Mouse (Mus musculus) urinary bladder, adult 2 months (tissue): ENCODE results near the gene Cma1. TPM values are rescaled to one million over a fixed set of nuclear protein-coding genes. Genes with fewer than 3 reads are reported as not detected.
"Not testable (repeated sequence)": the region's sequence is repeated elsewhere in the genome, so short reads cannot be mapped to it uniquely, and the experiment has no call there.

Source experiments
- DNase-seq: peaks from one replicate; pipeline ENCODE4 v3.0.0; 2022; ENCODE audit warnings: low spot score
- polyA plus RNA-seq: library from polyadenylated mRNA; depleted of rRNA; stranded (reverse); fragments of >200 nt; gene quantifications from 2 replicates; pipeline ENCODE4 v1.2.3, GENCODE M21; 2012; rRNA removed

The Cma1 gene
- polyA plus RNA-seq = 8.6 and 9.9 TPM in 2 replicates

DNA sequence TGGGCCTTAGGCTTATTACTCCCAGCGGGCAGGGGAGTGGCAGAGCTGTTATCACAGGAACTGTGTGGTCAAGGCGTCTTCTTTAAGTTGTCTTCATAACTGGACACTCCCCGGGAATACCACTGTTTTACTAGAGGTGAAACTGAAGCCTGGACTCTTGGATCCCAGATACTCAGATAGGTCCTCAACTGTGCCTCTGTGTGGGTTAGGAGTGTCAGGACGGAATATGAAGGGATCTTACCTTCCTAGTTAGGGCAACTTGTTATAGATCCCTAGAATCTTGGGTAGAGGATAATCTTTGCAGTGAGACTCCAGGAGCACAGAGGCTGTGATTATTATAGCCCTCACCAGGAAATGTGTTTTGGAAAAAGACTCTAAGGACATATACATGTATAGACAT, at the start of gene Cma1:
Gene Cma1, minus strand, starts transcription at position 101 of the 400 bp plus-strand sequence.
- no peak for DNase-seq

DNA sequence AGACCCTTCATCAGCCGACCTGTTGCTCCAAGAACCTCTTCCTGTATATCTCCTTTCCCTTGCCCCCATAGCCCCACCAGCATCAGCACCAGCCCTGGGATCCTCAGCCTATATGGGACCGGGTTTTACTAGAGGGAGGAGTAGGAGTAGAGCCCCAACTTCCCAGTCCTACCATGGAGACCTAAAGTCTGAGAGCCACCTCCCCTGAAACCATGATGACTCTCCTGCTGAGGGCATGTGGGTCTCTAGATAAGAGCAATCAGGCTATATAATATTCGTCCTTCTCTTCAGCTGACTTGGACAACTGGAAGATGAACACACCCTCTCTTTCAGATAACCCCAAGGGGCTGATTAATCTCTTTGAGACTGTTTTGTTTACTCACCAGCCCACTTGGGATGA, 43.0 kb upstream of the Cma1 start:
- DNase-seq = not testable (repeated sequence)

DNA sequence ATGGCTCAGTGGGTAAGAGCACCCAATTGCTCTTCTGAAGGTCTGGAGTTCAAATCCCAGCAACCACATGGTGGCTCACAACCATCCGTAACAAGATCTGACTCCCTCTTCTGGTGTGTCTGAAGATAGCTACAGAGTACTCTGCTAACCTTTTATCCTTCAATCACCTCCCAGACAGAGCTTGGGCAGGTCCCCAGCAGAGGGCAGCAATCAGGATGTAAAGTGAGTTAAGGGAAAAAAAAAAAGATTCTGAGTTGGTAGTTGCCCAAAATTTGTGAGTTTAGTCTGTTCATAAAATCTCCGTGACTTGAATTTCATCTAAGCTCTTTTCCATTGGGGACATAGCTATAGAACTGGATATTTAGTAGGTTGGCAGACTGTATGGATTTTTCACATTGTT, 19.4 kb upstream of the Cma1 start:
- not testable (repeated sequence) for DNase-seq

GRCm38 (mm10) chr14:55963263-55963662, 18.8 kb upstream of the Cma1 start:
- no peak for DNase-seq

GRCm38 (mm10) chr14:55950346-55951030, 6.0 kb upstream of the Cma1 start, which contains the start of gene Cma2:
Cma2 (plus strand) TSS chr14:55950980.
- DNase-seq = no peak

DNA sequence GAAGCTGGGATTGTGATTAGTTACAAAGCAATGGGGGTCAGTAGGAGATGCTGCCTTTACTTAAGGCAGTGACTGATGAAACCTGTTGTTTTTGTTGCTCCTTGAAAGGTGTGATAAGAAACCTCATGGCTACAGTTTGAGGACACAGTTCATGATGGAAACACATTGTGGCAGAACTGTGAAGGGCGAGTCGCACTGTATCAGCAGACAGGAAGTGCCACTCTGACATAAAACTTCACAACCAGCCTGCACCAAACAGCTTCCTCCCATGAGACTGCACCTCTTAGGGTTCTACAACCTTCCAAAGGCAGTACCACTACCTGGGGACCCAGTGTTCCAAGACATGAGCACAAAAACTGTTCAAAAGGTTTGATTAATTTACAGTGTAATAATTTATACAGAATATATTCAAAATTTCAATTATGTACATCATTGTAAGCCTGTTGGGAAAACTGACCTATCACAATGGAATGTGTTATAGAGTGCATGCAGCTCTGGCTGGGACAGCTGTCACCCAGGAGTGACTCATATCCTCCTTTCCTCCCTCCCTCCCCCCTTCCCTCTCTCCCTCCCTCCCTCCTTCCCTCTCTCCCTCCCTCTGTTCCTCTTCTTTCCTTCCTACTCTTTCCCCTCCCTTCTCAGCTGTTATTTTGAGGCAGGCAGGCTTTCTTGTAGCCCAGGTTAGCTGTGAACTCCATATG, 1.9 kb upstream of the Cma1 start:
- no peak for DNase-seq

DNA sequence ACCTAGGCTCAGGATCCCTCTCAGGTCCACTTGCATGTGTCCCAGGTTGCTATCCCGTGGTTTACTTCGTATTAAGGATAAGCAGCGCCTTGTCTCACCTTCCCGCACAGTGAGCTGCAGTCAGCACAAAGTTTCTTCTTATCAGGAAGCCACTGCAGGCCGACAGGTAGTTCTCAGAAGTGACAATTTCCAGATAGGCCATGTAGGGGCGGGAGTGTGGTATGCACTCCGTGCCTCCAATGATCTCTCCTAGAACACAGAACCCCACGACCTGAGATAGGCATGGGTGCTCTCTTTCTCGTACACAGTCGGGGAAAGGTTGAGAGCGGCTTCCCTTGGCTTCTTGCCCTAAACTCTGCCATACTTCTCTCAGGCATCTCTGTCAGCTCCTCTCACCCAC, 874 bp downstream of the Cma1 start:
- DNase-seq = no peak

- no peak for DNase-seq
Observed at GRCm38 (mm10) chr14:55940070-55940800, 4.2 kb downstream of the Cma1 start.

- no peak for DNase-seq
Observed at GRCm38 (mm10) chr14:55933586-55933985, 10.9 kb downstream of the Cma1 start.

GRCm38 (mm10) chr14:55929263-55929997, 15.0 kb downstream of the Cma1 start:
- no peak for DNase-seq

DNA sequence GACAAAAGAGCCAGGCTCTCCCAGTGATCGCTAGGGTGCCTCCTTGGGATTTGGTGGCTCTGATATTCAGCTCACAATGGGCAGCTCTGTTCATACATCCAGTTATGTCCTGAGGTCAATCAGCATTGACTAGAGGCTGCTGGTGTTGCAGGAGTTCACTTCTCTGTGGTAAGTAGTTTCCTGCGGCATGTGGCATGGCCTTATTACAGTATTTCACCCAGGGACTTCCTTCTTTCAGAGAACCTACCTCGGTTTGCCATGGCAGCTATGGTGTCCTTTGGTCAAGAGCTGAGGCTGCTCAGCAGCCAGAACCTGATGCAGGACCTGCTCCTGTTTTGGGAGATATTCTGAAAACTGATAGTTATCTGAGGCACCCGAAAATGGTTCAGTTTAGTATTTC, 17.6 kb downstream of the Cma1 start:
- no peak for DNase-seq

- no peak for DNase-seq
Observed at GRCm38 (mm10) chr14:55922475-55923232, 21.8 kb downstream of the Cma1 start.

- no peak for DNase-seq
Observed at GRCm38 (mm10) chr14:55918240-55919082, 26.0 kb downstream of the Cma1 start.

GRCm38 (mm10) chr14:55913406-55913805, 31.1 kb downstream of the Cma1 start:
- no peak for DNase-seq

DNA sequence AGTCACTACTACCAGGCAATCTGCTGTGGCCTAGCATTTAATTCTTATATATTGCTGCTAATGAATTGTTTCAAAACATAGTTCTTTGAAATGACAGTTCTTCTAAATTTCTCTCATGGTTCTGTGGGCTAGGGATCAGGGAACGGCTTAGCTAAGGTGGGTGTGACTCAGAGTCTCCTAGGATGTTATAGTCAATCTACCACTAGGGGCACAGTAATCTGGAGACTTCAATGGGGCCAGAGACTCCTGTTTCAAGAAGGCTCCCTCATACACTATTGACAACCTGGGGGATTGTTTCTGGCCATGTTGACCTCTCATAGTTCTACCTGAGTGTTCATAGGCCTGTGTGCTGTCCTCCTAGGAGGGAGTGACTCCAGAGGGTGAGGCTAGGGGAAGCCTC, 39.0 kb downstream of the Cma1 start:
- no peak for DNase-seq

DNA sequence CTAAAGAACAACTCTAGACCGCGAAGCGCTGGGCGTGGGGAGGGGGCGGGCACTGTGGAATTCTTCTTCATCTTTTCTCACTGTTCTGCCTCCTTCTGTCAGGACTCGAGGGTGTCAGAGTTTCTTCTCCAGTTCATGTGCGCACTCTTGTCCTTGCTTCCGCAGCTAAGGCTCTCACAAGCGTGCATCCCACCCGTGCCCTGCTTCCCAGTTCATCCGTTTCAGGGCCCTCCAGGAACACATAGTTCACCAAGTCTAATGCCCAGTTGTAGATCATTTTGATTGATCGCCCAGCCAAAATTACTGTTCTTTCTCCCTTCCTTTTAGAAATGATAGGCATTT, 44.1 kb downstream of the Cma1 start:
- DNase-seq = no peak

DNA sequence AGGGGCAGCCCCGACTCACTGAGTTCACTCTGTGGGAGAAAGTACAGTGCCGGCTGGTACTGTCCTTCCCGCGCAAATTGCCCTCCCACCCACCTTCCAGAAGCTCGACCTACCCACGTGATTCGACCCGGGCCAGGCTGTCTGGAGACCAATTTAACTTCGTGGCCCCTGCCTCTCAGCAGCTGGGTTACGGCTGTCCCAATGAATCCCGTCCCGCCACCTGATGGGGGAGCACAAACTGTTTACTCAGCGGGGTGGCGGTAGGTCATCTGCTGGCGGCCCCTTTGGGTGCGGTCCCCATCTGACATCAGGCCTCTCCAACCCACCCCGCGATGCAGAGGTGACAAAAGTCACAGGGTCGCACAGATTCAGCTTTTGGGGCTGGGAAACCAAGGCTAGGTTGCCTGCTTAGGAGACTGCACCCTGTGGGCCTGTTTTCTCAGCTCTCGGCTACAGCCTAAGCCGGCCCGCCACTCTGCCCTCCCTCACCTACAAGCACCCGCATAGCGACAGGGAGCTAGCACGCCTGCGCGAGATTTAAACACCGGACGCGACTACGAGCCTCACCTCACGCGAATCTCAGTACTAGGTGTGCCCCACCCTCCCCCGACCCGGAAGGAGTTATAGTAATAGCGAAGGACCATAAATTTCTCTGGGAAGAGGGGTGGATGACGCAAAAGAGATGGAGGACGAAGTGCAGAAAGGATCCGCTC, 44.6 kb downstream of the Cma1 start, which contains the start of gene Sdr39u1:
Gene Sdr39u1, minus strand, starts transcription at position 593 of the 713 bp plus-strand sequence.
- DNase-seq = peak; percentile 69

- DNase-seq = no peak
Observed at GRCm38 (mm10) chr14:55898947-55899346, 45.5 kb downstream of the Cma1 start.

DNA sequence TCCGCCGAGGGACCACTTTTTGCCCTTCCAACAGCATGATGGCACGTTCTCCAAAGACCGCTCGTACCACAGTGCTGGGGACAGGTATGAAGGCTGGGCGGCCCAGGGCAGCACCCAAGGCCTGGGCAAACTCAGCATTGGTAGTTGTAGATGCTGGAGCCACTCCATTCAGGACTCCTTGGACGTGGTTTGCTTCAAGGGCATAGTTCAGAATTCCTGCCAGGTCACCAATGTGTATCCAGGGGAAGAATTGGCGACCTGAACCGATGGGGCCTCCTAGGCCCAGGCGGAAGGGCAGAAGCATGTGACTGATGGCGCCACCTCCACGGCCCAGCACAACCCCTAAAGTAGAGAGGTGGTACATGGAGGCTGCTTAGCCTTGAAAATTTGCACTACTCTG, 46.8 kb downstream of the Cma1 start:
- no peak for DNase-seq
